Mouse (Mus musculus): ENCODE results near the gene Gm29554.
"Not testable (repeated sequence)": the region's sequence is repeated elsewhere in the genome, so short reads cannot be mapped to it uniquely, and the experiment has no call there.

Gm29554 gene

DNA sequence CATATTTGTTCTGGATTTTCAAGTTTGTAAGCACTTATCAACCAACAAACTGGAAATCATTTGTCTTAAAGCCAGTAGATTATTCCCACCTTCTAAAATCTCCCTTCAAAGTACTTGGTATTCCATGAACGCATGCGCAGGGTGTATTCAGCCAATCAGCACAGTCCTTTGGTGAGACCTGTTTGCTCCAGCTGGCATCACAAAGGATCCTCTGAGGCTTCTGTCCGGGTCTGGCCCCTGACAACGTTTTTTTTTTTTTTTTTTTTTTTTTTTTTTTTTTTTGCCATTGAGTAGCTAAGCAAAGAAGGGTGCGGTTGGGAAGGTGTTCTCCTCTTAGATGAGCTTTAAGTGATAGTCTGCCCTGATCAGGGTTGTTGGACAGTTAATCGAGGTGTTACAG, at the start of gene Gm29554:
TSS of gene Gm29554 (plus strand) at position 301 of the 400 bp plus-strand sequence.
- DNase-seq: not testable (repeated sequence)

Data from kidney, postnatal 25 days (tissue).